Mouse (Mus musculus): Measurements from ENCODE around the gene Slc17a1. TPM values are rescaled to one million over a fixed set of nuclear protein-coding genes. Genes with fewer than 3 reads are reported as not detected.

The Slc17a1 gene
- total RNA-seq (2021): not detected
- long read RNA-seq, experiment 1: 0 reads
- long read RNA-seq, experiment 2: 0 reads

DNA sequence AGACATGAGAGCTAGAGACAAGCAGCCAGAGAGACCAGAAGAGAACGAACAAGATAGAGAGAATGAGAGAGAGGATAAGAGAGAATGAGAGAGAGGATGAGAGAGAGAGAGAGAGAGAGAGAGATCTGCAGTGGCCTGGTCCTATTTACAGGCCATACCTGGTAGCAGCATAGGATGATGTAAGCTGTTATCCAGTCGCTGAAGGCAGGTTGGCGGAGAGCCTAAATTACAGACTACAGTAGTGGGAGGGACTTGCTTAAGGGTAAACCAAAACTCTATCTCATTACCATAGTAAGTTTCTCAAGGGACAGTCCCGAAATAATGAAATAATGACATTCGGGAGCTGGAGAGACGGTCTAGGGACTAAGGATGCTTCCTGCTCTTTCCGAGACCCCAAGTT, at the start of gene Slc17a1:
Slc17a1 (plus strand) TSS at position 346 of the 400 bp plus-strand sequence.
- DNase-seq: no peak

DNA sequence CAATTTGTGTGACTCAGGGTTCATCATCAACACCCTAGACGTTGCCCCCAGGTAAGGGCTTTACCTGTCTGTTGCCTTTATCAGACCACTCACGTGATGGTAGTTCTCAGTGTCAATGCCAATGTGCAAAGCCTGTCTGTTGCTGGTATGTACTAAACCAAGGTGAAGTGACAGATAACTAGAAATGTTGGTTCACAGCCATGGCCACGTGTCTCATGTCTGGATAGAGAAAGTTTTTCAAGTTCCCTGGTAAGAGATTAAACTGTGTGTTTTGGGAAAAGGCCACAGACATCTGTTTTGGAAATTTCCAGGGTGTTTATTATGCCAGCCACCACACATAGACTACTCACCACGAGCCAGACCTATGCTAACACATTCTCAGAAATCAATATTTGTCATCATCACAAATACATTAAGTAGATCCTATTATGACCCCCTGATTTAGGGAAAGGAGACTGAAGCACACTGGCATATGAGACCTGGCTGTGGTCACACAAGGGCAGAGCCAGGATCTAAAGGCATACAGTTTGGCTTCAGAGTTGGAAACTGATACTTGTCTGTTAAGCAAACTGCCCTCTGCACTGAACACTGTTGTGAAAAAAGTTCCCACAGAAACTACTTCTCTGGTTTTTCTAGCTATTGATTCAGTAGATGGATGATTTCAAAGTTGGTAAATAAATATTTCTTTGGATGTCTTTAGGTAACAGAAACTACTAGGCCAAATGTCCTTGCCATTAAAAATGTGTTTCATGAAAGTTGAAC, 47.2 kb upstream of the Slc17a1 start:
- DNase-seq: no peak

DNA sequence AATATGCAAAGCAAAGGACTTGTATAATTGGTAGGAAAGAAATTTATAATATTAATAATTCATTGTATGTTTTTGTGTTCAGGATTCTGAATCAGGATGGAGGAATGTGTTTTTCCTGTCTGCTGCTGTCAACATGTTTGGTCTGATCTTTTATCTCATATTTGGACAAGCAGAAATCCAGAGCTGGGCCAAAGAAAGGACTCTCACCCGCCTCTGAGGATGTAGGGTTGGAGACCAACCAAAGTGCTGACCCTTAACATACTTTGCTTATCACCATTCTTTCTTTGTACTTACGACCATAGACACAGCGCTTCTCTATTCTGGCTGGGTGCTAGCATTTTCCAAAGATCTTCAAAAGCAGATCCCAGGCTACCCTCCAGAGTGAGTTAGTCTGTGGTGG, 45.3 kb upstream of the Slc17a1 start:
- no peak for DNase-seq

DNA sequence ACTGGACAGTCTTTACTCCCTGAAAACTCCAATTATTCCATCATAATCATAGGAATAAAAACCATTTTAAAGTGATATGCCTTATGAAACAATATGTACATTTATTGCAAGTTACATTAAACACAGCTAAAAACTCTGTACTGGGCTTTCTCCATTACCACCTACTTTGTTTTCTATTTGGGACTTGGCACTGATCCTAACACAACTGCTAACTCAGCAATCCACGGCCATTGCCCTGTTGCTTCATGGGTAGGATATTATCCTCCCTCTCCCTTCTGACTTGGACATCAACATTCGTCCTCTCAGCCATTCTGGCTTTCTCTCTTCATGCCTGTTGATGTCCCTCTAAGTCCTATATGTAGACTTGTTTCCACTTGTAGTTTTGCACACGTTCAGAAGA, 40.9 kb upstream of the Slc17a1 start:
- no peak for DNase-seq

DNA sequence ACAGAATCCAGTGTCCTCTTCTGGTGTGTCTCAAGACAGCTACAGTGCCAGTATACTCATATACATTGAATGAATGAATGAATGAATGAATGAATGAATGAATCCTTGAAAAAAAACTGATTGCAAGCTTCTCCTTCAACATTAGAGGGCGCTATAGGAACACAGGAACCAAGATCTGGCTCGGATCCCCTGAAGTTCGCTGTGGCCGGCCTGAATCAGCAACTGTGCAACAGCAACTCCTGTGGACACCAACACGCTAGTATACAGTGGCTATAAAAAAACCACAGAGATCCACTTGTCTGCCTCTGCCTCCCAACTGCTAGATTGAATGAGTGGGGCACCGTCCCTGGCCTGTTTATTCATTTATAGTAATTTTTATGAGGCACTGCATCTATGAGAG, 34.5 kb upstream of the Slc17a1 start:
- DNase-seq: peak; percentile 28

DNA sequence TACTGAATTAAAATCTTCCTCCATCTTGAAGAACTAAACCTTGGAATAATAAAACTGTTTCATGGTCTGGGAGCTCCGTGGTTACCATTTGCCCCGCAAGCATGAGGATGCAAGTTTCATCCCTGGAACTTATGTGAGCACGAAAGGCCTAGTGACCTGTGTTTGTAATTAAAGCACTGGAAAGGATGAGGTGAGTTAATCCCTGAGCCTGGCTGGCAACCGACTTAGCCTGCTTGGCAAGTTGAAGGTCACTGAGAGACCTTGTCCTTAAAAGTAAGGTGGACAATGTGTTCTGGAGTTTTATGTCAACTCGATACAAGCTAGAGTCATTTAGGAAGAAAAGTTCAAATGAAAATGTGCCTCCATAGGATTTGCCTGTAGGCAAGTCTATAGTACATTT, 32.7 kb upstream of the Slc17a1 start:
- no peak for DNase-seq

DNA sequence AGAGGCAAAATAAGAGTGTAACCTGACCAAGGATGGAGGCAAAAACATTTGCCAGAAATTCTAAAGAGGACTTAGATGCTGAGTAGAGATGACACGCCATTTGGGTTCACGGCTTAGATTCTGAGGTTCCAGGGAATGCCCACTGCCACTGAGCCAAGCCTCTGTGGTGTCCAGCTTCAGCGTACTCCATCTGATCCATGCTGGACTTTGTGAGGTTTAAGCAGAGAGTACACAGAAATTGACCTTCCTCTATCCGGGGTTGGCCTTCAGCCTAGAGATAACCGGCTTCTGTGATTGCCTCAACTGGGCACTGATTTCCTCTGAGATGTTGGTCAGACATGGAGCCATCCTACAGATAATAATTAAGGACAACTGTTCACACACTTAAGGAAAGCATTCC, 30.9 kb upstream of the Slc17a1 start:
- DNase-seq: no peak

DNA sequence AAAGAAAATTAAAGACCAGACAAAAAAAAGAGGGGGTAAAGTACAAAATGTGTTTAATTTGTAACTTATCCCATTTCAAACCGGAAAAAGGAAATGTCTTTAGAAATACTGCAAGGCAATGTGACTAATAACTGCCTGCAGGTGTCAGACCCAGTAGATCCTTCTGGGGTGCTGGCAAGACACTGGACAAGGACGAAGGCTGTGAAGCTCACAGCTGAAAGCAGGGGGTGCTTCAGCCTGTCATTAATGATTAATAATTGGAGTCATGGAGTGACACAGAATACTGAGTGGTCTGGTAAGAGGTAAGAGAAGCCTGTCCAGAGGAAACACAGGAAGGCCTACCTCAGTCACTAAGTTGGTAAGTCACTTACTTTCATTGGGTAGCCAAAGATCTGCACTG, 28.2 kb upstream of the Slc17a1 start, which contains the start of gene Slc17a3:
Slc17a3 (plus strand) TSS at position 127 of the 400 bp plus-strand sequence.
- DNase-seq: no peak

DNA sequence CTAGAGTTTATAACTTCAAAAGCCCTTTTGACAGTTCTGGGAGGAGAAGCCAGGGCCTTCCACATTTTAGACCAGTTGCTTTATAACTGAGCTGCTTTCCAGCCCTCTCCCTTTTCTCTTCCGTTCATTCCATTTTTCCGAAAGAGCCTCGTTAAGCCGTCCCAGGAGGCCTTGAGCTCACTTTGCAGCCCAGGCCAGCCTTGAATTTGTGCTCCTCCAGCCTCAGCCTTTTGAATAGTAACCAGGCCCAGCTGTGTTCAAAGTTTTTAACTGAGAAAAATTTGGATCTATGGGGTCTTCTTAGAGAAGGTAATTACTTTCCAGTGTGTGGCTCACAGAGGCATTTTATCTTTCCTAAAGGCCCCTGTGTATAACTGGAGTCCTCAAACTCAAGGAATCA, 21.7 kb upstream of the Slc17a1 start:
- DNase-seq: no peak

DNA sequence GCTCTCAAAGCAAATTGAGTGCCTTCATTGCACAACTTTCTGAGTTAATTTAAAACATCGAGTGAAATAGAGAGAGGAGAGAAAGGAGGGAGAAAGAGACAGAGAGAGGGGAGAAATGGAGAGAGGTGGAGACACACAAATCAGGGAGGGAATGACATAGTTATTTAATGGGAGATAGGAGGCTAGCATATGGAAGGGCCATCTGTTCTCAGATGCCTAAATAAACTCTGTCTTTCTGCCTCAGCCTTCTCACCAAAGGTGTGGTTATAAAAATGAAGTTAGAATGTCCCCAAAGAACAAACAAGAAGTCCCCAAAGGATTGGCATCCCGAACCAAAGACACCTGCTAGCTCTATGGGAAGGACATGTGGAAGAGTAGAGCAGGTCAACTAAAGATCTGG, 18.3 kb upstream of the Slc17a1 start:
- no peak for DNase-seq

DNA sequence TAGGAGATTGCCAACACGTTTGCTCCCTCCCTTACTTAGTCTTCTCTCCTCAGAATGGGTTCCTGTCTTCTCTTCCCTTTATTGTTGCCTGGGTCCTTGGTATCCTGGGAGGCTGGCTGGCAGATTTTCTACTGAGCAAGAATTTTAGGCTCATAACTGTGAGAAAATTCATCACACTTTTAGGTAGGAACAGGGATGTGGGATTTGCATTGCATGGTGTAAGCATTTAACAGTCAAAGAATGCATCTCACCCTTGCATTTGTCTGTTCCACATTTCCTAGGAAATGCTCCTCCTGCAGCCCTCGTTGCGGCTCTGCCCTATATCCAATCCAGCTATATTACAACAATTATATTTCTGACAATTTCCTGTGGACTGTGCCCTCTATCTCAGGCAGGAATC, 11.1 kb upstream of the Slc17a1 start:
- no peak for DNase-seq

DNA sequence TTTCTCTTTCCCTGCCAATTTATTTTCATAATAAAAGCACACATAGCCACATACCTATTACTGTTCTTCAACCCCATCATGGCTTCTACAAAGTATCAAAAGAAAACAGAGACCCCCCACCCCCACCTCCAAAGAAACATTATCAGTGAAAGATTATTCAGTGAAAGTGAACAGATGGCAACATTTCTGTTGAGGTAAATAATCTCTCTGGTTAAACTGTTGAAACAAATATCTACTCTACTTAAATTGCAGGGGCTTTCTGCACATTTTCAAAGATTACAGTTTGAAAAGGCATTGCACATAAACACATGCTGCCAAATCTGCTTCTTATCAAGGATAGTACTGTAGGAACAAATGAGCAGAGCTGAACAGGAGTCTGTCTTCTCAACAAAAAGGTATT, 5.7 kb upstream of the Slc17a1 start:
- DNase-seq: no peak

DNA sequence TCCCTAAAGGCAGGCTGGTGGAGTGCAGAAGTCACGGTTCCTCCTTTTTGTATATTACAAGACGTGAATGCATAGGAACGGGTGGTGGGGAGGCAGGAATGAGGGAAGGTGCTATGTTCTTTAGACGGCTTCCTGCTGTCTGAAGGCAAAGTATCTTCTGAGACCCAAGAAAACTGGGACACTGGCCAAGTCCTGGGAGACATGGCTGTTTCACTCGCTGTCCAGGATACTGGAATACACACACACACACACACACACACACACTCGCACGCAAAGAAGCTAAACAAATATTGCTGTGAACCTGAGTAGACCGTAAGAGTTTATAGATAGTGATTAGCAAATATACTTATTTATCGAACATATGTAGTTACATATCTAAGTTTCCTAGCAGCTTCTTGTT, 2.8 kb upstream of the Slc17a1 start:
- no peak for DNase-seq

DNA sequence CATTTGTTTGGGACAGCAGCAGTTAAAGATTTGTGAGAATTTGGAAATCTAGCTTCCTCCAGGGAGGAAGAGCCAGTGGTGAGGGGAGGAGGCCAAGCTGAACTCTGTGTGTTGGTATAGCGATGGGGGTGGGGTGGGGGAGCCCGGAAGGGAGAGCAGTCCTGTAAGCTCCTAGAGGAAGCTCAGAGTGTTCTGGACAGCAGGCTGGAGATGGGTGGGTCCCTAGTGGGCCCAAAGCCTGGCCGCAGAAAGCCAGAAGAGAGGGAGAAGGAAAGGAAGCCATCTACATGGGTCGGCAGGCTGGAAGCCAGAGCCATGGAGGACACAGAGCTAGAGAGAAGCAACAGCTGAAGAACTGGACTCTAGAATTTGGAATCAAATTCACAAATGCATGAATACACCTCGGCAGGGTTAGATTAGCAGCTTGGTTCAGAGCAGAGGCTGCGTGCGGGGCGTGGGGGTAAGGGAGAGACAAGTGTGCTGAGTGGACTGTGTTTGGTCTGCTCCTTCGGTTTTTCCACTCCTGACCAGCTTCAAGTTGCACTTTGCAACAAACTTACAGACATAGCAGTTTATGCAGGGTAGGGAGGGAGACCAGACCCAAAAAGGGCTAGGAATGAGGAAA, 1.4 kb upstream of the Slc17a1 start:
- DNase-seq: no peak

DNA sequence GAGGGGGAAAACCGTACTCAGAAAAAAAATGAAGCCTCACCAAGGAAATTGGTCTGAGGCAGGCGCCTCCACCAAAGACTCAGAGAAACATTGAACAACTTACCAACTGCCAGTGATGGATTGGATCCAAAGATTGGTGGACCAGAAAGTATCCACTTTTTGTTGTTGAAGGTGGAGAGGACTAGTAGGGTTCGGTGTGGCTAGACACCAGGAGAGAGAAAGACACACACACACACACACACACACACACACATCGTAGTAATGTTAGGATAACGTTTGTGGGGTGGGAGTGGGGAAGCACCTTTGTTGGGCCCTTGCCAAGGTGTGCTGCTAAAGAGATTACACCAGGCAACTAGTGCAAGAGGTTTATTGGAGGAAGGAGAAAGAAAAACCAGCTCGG, 550 bp upstream of the Slc17a1 start:
- no peak for DNase-seq

DNA sequence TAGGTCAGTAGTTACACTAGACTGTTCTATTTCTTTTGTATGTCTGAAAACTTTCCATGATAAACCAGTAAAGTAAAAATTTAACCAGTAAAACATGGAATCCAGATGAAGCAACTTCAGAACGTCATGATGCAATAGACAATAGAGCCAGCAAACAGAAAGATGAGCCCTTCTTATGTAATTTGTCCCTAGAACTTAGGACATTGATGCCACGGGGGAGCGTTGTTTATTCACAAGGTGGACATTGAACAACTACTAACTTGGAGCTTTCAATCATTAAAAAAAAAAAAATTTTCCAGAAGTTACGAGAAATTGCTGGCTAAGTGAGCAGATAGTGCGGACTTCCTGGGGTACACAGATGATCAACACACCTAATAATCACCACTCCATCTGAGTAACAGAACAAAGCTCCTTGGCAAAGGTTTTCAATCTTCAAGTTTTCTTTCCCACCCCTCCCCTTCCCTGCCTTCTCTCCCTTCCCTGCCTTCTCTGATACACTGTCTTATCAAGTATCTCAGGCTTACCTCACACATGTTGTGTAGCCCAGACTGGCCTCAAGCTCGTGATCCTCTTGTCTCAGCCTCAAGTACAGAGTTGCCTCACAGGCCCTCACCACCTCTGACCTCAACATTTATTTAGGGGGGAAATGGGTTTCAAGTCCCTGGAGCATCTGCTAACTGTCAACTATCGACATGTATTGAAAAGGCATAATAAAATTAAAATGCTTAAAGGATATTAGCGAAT, 1.4 kb downstream of the Slc17a1 start:
- DNase-seq: no peak

DNA sequence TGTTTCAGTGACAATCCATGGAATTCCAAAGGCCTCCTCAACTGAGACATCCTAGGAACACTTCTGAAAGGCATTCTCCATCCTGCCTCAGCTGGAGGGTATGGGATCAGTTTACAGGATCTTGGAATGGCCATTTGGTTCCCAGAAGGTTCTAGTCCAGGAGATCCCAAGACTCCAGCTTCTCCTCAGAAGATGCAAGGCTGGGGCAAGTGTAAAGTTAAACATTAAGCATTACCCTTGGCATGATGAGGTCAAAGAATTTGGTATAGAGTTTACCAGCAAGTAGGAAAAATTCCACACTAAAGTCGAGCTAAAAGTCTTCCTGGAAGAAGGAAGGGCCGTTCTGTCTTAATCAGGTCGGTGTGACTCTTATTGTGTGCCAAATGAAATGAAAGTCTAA, 2.4 kb downstream of the Slc17a1 start:
- DNase-seq: no peak

DNA sequence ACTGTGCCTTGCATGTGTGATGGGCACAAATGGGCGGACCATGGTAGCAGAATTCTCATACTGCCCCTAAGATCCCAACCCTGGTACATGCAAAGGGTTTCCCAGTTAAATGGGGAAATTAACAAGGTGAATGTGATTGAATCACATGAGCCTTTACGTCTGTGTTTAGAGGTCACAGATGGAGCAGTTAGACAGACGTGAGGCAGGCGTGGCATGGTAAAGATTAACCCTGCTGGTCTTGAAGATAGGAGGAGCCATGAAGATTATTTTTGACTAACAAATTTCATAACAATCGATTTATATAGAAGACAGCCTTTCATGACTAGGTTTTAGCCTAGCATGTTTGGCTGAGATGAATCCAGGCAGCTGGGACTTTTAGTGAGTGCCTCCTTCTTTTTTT, 5.6 kb downstream of the Slc17a1 start:
- DNase-seq: no peak

DNA sequence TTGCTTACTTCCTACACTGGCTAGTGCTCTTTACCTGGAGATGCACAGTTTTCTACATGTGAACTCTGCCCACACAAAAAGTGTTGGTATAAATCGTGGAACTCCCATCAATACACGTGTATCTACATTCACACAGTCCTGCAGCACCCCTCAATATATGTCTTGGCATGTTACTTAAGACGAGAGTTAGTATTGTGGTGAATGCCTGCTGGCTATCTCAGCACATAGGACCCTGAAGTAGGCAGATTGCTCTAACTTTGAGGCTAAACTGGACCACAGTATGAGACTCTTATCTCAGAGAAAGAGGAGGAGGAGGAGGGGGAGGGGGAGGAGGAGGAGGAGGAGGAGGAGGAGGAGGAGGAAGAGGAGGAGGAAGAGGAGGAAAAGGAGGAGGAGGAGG, 11.6 kb downstream of the Slc17a1 start:
- DNase-seq: no peak

DNA sequence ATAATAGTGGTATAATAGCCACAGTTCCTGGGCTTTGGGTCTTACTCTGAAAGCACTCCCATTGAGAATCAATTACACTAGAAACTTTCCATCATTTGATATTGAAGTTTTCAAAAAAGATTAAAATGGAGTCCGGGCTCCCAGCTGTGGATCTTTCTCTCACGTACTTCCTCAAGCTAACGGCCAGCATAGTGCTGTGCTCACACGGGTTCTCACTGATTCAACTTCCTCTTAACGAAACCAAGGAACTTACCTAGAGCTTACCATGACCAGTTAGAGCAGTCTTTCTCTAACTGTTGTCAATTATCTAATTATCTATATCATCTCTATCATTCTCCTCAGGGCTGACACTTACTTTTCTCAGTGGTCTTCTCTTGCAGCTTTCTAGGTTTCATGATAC, 12.1 kb downstream of the Slc17a1 start:
- no peak for DNase-seq

DNA sequence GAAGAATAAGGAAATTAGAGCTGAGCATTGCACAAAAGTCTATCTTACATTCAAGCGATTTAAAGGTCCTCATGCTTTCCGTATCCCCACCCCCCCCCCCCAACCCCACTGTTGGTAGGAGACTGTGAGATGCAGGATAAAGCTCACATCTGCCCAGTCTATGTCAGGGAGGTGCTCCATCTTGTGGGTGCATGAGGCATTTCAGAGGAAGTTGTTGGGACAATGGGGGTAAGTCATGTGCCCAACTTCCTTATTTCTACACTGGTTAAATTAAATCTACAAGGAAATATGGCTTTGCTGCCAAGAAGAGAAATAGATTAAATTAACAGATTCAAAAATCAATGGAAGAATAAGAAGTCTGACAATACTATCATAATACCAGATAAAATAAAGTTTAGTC, 18.0 kb downstream of the Slc17a1 start:
- DNase-seq: peak; percentile 9

DNA sequence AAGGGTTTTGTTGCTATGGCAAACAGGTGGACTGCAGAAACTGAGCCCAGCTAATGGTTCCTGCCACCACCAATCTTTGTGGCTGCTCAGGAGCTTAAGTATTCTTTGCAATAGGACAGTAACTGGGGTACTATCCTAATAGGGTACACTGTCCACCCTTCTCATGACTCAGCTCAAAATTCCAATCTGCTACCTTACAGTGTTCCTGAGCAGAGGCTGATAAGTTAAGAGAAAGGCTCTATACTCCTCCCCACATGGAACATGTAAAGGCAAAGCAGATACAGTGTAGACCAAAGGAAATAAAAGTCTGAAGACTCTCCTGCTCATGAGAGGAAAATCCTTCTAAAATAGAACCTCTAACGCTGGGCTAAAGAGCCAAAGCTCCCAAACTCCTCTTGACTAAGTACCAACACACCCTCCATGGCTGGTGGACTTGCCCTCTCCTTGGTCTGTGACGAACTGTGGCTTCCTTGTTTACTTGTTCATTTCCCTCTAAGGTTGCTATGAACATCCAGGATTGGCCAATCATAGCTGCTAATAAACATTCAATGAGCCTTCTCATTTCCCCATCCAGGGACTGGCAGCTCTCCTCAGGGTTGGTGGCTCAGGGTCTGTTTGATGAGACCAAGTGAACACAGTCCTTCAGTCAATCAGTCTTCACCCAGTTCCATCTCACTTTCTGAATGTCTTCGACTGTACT, 19.6 kb downstream of the Slc17a1 start:
- DNase-seq: no peak
